Mouse (Mus musculus) MEL-GATA-1-ER (cell line): ENCODE data around the gene Dusp7.

Experiments used
- DNase-seq: peaks from one replicate; pipeline ENCODE4 v3.0.0-alpha.2; 2012; ENCODE audit warnings: low read depth; ENCODE audit errors: extremely low read depth

Dusp7 gene

DNA sequence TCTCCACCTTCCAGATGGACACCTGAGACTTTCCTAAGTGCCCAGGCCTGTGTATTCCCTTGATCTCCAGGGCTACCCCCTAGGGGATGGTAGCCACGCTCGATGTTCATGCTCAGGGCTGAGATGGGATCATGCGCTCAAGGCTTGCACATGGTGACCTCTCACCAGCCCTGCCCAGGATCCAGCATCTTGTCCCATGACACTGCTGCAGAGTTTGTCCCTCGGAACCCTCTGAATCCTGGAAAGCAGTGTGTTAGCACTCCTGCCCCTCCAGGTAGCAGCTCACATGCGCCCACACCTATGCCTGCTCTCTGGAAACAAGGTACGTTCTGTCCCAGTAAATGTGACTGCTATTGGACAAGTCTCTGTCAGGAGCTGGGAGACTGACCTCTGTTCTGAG lies 13.6 kb upstream of the Dusp7 start:
- DNase-seq = no peak

DNA sequence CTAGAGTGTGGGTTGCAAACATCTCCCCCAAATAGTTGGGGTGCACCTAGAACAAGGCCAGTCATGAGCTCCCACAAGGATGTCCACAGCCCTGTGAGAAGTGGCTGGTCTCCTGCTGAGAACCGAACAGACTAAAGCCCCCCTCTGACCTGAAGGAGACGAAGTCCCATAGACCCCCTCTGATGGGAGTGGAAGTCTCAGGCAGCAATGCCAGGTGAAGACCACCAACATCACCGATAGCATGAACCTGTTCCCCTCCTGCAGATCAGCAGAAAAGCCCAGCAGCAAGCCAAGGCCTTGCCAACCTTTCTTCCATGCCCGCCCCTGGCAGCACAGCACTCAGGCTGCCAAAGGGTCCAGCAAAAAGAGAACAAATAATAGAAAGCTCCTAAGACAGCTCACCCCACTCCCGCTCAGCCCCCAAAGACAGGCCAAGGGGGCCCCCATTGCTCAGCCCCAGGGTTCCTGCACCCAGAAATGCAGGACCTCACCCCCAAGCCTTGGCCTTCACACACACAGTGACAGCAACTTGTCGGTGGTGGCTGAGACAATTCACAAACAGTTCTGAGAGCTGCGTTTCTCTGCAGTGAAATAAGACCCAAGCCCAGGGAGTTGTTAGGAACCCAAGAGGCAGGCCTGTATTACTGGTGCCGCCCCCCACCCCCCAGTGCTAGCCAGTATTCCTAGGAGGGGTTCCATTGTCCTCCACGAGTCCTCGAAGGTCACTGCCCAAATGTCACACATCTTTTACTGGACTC lies 13.0 kb upstream of the Dusp7 start:
- DNase-seq = no peak

DNA sequence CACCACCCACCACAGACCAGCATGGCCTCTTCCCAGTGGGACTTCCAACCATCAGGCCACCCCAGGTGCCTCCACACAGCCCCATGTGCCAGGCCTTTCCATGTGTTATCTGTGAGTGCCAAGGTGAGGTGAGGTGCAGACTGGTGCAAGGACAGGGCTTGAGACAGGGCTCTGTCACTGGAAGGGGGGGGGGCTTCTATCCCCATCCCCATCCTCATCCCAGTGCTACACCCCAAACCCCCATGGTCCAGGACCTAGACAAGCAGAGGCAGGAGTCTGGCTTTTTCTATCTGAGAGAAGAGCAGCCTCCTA lies 12.5 kb upstream of the Dusp7 start:
- no peak for DNase-seq

DNA sequence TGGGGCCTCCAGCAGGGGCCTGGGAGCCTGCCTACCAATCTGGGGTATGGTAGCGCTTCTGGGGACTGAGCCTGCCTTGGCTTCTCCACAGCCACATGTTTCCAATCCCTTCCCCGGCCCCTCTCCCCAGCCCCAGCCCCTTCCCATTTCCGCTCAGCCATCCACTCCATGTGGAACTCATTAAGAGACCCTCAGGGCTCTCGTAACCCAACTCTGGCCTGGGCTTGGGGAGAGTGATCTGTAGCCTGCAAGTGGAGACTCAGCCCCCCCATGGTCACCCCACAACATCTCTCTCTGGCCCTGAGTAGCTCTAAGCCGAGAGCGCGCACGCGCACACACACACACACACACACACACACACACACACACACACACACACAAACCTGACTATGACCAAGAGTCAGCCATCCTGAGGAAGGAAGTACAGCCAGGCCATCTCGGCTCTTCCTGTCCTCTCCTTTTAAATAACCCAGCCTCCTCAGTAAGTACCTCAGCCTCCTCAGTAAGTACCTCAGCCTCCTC lies 12.0 kb upstream of the Dusp7 start:
- no peak for DNase-seq

DNA sequence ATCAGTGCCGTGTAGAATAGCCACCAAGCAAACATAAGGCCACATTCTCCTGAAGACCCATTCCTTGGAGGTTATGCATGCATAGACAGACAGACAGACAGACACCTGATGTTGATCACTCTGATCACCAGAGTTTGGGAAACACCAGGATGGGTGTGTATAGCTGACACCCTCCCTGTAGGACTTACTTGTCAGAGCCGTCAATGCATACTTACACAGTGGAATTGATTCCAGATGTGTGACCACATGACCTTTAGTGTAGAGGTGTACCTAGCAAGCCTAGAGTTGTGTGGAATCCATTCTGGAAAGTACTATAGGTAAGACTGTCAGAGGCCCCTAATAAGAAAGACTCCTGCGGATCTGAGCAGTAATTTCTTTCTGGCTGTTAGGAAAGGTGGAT lies 11.3 kb upstream of the Dusp7 start:
- no peak for DNase-seq

DNA sequence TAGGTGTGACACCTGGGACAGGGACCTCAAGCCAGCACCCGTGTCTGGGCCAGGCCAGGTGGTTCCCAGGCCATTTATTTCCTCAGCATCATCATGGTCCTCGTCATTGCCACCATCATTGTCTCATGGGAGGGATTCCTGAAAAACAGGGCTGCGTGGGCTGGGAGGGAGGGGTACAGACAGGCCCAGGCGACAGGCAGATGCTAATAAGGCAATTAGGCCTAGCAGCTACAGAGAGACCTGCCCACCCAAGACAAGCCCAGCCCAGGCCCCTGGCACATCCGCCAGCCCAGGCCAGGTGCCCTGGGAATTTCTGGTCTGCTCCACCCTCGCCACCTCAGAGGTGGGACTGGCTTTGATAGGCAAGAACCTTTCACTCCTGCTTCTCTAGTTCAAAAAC lies 9.1 kb upstream of the Dusp7 start:
- no peak for DNase-seq

DNA sequence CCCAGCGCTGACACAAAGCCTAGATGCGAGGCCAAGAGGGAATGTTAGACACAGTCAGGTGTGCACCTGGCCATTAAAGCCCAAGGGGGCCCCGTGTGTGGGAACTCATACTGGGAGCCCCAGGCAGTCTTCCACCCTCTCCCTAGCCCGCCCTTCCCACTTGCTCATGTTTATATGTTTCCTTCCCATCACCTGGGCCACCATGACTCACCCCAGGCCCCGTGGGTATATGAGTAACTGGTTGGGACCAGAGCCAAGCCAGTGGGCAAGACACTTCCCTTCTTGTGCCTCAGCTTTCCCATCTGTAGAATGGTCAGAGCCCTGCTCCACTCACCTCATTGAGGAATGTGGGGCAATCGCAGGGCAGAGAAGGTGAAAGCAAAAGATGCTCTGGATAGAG lies 7.3 kb upstream of the Dusp7 start:
- DNase-seq = no peak

DNA sequence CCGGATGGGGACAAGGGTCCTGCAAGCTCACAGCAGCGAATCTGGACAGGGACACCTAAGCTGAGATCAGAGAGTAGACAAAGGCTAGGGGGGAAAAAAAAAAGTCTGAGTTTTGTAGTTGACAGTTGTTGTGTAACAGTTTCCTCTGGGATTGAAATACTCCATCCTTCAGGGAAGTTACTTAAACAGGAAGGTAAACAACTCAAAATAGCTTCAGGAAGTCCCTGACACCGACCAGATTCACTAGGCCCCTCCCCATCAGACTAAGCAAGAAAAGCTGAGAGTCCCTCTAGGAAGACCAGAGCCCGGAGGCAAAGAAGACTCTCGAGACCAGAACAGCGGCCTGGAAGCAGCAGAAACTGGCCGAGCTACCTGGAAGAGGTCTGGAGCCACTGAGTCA lies 3.1 kb upstream of the Dusp7 start:
- no peak for DNase-seq

DNA sequence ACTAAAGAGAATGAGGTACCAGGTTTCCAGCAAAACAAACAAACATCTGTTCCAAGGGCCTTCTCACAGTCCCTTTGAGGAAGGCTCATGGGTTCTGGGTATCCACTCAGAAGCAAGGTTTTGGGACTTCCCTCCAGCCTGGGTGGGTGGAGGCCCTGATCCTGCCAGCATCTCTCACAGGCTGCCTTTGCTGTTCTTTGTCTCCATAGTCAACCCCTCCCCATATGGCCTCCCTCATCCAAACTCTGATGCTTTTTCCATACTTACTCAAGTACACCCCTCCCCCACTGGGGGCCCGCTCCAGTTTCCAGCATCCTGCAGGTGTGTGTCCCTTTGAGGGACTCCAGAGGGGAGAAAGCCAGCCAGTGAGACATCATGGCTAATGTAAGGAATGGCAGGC lies 2.2 kb upstream of the Dusp7 start:
- DNase-seq = no peak

DNA sequence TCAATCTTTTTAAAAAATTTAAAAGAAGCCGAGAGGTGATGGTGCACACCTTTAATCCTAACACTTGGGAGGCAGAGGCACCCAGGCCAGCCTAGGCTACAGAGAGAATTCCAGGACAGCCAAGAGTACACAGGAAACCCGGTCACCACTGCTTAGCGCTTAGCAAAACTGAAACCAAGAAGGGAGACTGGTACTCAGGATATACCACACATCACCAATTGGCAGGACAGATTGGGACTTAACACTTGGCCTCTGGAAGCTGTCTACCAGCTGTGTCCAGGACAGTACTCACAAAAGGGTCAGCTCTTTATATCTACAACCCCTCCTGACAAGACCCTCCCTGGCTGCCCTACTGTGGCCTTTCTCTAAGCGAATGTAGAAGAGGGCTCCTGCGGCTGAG lies 1.4 kb upstream of the Dusp7 start:
- no peak for DNase-seq

DNA sequence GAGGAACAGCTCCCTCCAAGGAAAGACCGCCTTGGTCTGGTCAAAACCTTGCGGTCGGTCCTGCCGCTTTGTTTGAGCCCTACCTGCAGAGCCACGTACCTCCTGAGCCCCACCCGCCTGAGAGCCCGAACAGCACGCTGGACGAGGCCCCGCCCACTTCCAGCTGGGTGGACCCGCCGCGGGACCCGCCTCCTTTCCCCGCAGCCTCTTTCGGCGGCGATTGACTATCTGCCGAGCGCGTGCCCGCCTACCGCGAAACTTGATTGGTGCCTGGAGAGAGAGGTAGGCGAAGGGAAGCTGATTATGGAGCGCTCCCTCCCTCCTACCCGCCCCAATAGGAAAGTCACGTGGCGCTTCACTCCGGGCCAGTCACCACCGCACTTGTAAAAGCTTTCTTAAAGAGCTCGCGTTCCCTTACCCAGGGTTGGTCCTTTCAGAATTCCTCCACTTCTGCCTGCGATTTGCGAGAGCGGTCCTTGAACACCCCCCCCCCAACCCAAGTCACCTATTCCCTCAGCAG lies 780 bp upstream of the Dusp7 start:
- DNase-seq = peak; percentile 94

DNA sequence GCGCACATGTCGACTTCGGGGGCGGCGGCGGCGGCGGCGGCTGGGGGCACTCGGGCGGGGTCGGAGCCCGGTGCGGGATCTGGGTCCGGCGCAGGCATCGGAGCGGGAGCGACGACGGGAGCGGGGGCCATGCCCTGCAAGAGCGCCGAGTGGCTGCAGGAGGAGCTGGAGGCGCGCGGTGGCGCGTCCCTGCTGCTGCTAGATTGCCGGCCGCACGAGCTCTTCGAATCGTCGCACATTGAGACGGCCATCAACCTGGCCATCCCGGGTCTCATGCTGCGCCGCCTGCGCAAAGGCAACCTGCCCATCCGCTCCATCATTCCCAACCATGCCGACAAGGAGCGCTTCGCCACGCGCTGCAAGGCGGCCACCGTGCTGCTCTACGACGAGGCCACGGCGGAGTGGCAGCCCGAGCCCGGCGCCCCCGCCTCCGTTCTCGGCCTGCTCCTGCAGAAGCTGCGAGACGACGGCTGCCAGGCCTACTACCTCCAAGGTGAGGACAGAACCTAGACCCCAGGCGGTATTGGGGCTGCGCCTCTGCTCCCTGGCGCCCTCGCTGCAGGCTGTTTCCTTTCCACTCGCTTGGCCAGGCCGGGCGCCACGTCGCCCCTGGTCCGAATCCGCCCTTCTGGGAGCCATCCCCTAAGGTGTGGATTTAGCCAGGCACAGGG lies 534 bp downstream of the Dusp7 start:
- DNase-seq = peak; percentile 18

DNA sequence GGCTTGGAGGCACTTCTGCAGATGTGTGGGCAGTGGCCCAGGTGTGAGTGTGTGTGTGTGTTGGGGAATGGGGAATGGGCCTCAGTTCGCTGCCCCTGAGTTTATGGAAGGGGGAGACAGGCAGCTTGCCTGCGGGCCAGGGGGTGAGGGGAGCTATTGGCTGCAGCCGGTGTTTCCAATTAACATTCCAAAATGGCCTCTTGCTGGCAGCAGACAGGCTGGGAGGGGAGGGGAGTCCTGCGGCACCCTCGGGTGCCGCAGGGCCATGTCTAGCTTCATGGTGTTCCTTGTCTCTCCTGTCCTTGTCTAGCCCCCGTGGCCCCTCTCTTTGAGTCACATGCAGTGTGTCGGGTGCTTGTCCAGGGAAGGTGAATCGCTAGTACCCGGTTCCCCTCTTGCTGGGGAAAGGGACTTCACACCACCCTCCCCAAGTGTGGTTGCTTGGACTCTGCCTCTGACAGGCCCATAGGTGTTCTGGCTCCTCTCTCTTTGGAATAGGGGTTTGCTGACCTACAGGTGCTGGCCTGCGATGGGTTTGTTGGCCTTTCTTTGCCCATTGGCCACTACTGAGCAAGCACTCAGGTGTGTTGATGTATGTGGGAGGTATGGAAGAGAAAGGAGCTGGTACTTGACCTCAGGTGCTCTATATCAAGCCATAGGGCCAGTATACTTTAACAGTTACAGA lies 1.5 kb downstream of the Dusp7 start:
- no peak for DNase-seq

DNA sequence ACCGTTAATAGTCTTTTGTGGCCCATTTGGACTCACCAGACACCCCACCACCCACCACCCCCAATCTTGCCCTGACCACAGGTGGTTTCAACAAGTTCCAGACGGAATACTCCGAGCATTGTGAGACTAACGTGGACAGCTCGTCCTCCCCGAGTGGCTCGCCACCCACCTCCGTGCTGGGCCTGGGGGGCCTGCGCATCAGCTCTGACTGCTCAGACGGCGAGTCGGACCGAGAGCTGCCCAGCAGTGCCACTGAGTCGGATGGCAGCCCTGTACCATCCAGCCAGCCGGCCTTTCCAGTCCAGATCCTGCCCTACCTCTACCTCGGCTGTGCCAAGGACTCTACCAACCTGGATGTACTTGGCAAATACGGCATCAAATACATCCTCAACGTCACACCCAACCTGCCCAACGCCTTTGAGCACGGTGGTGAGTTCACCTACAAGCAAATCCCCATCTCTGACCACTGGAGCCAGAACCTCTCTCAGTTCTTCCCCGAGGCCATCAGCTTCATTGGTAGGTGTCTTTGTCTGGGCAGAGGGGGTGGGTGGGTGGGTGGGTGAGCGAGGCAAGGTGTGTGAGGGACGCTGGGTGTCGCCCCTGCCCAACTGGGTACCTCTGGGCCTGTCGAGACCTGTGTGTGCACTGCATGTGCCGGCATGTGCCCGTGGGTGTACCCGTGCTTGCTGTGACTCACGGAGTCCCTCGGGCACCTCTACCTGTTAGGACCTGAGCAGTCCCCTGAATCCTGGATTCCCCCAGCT lies 2.4 kb downstream of the Dusp7 start:
- no peak for DNase-seq

DNA sequence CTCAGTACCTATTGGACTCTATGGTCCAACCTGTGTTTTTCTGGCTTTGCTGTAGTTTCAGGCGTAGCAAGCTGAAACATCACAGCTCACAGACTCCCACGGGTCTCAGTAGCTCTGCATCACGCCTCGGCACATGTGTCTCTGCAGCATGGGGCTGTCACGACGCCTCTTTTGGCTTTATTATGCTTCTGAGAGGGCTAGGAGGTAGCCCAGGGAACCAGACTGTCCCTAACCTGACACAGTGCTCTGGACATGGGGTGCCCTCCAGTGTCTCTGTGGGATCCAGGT lies 2.9 kb downstream of the Dusp7 start:
- DNase-seq = no peak

DNA sequence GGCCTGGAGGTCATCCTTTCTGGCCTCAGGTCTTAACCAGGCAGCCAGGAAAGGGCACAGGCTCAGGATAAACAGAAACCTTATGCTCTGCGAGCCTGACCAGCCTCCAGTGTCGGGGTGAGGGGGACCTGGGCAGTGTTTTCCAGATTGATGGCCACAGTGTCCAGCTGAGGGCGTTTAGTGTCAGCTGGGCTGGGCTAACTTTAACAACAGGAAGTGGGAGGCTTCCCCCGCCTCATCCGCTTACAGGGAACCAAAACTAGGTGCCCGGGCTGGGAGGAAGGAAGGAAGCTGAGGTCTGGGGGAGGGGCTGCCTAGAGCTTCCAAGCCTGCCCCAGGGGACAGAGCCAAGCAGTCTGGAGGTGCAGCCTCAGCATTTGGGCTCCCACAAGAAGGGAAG lies 3.3 kb downstream of the Dusp7 start:
- DNase-seq = no peak

DNA sequence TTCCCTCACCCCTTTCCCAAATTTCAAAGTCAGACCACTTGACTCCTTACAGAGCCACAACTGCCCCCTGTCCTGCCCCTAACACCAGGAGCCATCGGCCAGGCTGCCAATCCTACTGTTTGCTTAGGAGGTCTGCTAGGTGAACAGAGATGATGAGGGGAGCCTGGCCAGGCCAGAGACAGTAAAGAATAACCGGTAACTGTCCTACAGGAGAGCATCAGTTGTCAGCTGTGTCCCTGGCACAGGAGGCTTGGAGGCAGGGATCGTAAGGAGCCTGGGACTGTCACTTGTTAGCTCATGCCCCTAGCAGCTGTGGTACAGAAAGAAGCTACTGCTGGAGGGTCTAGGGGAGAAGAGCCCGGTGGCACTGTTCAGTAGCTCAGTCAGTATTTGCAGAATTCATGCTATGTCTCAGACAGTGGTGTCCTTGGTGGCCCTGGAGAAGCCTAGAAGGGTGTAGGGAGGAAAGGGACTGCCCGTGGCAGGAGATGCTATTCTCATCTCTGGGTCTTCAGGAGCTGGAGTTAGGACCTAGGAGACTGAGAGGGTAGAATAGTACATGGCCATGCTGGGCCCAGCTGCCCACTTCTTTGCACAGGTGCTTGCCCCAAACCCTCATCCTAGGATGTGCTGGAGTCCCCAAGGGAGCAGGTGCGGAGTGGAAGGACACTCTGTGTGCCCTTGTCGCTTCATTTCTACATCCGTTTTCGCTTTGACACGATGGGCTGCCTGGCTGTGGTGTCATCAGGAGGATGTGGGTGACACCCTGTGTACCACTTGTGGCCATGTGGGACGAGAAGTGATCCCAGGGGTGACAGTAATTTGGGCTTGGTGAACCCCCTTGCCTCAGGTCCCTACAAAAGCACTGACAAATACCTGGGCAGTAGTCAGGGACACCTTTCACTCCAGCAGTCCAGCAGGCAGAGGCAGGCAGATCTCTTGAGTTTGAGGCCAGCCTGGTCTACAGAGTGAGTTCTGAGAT lies 4.3 kb downstream of the Dusp7 start:
- DNase-seq = no peak

DNA sequence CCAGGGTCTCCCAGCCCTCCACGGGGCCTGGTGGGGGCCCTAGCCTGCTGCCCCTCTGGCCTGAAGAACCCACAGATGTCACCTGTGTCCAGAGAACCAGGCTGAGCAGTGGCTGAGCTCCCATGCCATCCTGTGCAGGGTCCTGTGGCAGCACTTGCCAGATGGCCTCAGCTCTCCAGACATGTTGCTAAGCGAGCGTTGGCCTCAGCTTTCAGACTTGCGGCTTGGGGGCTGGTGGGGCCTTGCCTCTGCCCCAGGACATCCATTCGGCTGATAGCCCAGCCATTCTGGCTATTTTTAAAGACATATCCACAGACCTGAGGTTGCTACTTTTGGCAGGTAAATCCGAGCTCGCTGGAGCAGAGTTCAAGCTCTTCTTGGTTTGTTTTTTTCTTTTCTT lies 5.5 kb downstream of the Dusp7 start:
- DNase-seq = no peak

DNA sequence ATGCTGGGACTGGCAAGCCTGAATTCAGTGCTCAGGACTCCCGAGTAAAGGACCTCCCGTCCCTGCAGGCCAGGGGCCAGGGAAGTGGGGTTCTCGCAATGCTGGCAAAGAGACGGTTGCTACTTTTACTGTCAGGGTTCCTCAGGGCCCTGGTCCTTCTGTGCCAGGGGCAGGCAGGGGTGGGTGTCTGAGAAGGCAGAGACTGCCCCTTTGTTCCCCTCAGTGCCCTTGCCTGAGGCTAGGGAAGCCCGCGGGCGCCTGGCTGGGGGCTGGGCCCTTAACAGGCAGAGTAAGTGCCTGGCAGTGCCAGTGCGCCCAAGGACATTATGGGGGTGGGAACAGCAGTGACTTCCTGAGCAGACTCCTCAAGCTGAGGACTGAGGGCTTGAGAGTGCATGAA lies 8.8 kb downstream of the Dusp7 start:
- no peak for DNase-seq

DNA sequence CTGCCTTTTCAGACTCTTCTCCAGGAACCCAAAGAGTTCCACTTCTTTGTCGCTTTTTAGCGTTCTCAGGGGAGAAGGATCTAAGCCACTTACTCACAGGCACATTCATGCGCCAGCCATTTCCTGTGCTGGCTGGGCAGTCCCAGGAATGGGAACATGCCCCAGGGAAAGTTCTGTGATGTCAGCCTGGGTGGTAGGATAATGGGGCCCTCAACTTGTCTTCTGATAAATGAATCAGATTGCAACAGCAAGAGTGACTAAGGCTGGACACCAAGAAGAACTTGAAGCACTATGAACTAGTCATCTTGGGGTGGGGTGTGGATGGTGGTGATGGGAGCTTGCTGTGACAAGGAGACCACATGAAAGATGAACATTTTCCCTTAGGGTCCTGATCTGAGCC lies 9.6 kb downstream of the Dusp7 start:
- DNase-seq = no peak

DNA sequence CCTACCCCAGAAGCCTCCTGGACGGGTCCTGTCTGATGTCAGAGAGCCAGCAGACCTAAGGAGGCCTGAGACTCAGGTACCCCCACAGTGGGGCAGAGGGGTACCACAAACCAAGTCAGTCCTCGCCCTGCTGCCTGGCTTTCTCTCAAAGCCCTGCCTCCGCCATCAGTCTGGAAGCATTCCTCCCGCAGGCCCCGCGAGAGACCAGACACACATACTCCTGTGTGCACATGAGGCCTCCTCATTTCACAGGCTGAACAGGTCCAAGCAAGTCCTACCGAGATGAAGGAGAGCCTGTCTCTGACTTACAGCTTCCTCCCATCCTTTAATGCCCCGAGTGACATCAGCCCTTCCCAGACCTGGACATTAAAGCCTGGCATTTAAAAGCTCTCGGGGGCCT lies 10.3 kb downstream of the Dusp7 start:
- DNase-seq = no peak
